Mouse (Mus musculus) B cell, adult 2 months (primary cell): ENCODE results near the gene Olfr434.
A peak's percentile ranks its signal among the peaks of the same experiment; 100 is the strongest.
"Not testable (repeated sequence)": the region's sequence is repeated elsewhere in the genome, so short reads cannot be mapped to it uniquely, and the experiment has no call there.

Source experiments
- DNase-seq, 2 experiments: peaks; one replicate each; pipeline ENCODE4 v3.0.0; 2022

The Olfr434 gene

DNA sequence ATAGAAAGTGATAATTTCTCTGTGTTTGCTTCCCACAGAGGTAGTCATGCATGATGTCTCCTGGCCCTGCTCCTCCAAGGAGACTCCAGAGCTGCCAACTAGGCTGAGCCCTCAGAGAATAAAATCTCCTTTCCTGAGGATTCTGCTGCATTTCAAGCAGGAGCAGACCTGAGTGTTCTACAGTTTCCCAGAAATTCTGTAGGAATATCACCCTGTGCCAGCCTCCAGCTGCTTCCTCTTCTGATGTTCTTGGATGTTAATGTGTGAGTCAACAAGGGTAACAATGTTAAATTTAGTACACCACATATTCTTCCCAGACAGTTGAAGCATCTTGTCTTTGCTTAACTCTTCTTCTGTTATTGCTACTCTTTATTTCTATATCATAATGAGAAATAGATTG, at the start of gene Olfr434:
TSS of gene Olfr434 (plus strand) at position 149 of the 400 bp plus-strand sequence.
- DNase-seq: not testable (repeated sequence)

DNA sequence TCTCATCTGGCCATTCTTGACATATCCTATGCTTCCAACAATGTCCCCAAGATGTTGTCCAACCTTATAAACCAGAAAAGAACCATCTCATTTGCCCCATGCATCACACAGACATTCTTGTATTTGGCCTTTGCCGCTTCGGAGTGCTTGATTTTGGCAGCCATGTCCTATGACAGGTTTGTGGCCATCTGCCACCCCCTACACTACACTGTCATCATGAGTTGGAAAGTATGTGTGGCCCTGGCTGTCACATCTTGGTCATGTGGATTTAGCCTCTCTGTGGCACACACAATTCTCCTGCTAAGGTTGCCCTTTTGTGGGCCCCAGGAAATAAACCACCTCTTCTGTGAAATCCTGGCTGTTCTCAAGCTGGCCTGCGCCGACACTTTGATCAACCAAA, 45.6 kb upstream of the Olfr434 start:
- DNase-seq: no peak

DNA sequence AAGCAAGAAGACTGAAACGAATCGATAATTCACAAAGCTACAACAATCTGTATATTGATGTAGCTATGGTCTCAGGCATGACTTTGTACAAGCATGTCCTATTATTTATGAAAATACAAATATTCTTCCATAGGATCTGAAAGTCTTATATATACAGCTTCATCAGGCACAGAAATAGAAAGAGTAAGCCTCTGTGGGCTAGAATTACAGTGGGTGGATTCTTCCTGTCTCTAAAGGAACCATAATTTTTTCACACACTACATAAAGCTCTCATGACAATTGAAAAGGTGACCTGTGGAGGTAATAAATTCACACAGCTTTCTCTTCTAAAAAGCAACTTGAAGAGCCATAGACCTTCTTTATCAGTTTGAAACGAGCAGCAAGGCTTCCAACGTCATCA, 41.0 kb upstream of the Olfr434 start, which contains the start of gene Olfr13:
TSS of gene Olfr13 (plus strand) at position 301 of the 400 bp plus-strand sequence.
- no peak for DNase-seq

DNA sequence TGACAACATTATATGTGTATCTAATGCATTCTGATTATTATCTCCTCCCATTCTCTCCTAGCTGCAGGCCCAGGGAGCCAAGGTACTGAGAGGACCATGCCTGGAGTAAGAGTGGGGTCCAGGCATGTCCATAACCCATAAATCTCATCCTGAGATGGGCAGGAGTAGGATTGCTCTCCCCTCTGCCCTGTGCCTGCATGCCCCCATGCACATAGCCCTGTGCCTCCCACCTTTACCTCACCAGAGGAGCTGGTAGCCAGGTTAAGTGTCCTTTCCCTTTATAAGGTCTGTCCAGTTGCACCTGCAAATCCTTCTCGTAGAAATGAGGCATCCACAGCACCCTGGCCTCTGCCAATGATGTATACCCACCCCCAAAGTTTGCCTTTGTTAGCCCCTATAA, 34.7 kb upstream of the Olfr434 start:
- no peak for DNase-seq

DNA sequence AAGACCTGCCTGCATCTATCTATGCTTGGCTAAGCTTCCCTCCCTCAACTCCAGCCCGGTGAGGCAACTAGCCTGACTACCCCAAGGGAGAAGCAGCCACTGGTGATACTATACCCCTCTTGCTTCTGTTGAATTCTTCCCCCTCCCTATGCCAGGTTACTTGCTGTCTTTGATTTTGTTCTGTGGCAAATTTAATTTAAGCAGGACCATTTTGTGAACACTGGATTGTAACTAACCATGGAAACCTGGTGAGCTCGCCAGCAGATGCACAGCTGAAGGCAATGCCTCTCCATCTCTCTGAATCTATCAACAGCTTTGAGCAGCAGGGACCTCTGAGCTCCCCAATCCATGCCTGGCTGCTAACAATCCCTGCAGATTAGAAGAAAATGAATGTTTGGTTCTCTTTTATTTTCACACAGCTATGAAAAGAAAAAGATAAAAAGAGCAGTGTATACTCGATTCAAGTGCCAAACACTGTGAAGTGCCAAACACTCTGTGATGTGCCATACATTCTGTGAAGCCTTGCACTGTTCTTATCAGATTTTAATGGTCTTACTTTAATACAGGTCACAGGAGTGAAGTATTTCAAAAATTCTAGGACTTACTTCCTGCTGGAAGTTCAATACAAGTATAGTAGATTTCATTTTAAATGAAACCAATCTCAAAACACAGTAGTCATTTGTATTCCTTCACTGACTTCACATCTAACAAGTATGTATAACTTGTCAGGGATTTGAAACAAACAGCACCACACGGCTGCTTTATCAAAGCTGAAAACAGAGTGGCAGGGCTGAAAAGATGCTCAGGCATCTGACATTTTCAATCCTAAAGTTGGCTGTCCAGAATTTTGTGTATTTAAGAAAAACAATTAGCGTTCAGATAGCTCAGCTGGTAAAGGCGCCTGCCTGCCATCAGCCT, 34.0 kb upstream of the Olfr434 start:
- no peak for DNase-seq

DNA sequence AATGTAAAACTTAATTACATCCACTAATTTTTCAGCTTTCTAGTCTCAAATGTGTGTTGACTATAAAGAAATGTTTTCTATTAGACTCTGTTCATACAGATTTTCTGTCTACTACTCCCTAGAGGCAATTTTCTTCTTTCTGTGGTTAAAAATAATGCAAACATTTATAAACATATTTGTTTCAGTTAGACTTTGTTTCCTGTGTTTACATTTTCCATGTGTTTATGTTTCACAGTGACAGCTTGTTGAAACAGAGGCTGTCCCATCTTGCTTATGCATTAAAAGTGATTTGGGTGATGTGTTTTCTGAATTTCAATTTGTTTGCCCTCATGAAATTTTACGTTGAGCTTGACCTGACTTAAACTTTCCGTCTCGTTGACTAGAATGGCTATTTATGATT, 21.8 kb upstream of the Olfr434 start:
- no peak for DNase-seq

DNA sequence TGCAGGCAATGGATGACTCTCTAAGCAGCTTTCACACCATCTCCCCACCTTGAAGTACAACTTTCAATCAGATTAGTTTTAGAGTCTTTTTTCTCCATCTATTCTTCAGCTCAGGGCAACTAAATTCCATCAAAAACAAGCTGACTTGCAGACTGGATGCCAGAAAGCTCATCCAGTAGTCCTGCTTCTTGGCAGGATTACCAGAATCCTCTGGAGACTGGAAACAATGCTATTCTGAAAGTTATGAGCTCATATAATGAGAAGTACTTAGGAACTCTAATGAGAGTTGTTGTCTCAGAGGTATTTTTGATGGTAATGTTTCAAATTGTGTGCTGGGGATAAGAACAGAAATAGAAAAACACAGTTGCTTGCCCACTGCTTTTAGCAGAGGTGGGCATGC, 16.0 kb upstream of the Olfr434 start, which contains the start of gene Olfr435:
TSS of gene Olfr435 (plus strand) at position 366 of the 400 bp plus-strand sequence.
- DNase-seq: no peak

DNA sequence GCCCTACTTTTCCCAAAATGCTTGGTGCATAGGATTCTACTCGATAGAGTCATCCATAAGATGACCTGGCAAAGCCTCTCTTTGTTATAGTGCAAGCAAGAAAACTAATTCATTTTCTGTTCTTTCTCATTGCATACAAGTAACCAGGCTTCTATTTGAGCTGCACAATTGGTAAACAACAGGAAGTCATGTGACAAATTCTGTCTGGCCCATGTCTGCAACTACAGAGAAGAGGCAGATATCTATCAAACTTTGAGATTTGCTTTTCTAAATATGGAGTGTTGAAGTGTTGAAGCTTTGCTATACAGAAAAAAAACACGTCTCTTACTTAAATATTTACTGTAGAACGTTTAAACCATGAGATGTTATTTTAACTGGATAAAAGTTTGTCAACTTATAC, 14.7 kb upstream of the Olfr434 start:
- DNase-seq: no peak

DNA sequence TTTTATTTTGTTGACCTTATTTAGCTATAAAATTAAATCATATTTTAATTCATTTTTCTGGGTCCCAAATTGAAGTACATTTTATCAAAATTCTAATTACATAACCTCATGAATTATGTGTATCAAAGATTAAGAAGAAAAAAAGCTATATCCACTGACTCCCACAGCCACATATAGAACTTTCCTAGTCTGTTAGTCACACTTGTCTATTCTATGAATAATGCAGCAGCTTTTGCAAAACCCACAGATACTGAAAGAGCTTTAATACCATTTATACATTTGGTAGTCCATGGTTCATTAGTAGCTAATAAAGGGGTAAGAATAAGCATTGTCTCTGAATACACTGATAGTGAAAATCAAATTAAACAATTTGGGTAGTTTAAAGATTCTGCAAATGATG, 10.0 kb upstream of the Olfr434 start:
- DNase-seq: no peak

DNA sequence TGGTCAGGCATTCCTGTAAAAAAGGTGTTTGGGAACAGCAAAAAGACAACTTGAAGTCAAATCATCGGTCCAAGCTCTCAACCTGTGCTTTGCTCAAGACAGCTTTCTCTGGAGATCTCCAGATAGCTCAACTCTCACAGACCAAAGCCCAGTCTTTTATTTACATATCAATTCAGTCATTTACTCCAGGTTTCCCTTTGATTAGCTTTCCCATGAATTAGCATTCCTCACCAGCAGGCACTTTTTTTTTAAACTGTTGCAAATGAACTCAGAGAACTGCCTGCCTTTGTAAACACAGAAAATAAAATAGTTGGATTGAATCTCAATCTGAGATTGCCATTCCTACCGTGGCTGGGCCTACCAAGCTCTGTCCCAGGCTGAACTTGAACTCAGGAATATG, 7.5 kb upstream of the Olfr434 start:
- DNase-seq: no peak

DNA sequence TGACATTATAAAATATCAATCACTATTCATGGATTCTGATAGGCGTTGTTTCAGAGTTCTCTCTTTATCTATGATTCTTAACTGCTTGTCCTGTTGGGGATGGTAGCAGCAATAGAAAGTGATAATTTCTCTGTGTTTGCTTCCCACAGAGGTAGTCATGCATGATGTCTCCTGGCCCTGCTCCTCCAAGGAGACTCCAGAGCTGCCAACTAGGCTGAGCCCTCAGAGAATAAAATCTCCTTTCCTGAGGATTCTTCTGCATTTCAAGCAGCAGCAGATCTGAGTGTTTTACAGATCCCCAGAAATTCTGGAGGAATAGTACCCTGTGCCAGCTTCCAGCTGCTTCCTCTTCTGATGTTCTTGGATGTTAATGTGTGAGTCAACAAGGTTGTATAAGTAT, 18.4 kb downstream of the Olfr434 start, which contains the start of gene Olfr47:
TSS of gene Olfr47 (plus strand) at position 275 of the 400 bp plus-strand sequence.
- not testable (repeated sequence) for DNase-seq

DNA sequence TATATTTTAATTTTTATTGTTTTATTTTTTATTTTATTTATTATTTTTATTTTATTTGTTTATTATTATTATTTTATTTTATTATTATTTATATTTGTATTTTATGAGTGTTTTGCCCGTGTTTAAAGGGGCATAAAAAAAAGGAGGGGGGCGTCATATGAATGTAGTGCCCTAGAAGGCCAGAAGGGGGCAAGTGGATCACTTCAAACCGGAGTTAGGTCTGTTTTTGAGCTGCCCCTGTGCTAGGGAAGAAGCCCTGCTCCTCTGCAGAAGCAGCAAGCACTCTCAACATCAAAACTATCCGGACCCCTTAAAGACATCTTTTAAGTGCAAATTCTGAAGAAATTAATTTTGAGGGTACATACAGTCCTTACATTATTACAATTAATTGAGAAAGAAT, 29.2 kb downstream of the Olfr434 start:
- no peak for DNase-seq

DNA sequence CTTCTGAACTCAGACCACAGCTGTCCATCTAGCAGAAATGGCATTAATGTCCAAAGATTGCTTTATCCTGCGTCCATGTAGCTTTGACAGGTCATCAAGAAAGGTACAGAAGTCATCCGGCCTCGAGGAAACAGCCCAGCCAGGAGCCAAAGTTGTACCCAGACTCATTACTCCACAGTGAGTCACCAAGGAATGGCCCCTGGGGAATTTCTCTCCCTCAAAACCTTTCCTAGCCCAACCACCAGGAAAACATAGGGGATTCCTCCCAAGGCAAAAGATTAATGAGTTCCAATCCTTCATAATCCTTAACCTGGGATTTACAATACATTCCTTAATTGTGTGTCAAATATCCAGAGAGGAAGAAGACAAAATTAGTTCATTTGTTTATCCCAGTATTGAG, 34.6 kb downstream of the Olfr434 start:
- DNase-seq: no peak

DNA sequence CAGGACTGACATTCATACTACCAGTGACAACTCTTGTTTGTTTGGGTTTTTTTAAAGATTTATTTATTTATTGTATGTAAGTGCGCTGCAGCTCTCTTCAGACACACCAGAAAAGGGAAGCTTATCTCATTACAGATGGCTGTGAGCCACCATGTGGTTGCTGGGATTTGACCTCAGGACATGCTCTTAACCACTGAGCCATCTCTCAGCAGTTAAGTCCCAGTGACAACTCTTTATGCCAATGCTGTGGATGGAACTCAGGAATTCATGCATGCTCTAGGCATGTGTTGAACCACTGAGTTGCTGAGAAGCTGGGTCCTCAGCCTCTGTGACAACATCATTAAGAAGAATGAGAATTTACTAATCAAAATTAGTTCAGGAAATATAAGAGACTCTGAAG, 40.2 kb downstream of the Olfr434 start:
- no peak for DNase-seq

DNA sequence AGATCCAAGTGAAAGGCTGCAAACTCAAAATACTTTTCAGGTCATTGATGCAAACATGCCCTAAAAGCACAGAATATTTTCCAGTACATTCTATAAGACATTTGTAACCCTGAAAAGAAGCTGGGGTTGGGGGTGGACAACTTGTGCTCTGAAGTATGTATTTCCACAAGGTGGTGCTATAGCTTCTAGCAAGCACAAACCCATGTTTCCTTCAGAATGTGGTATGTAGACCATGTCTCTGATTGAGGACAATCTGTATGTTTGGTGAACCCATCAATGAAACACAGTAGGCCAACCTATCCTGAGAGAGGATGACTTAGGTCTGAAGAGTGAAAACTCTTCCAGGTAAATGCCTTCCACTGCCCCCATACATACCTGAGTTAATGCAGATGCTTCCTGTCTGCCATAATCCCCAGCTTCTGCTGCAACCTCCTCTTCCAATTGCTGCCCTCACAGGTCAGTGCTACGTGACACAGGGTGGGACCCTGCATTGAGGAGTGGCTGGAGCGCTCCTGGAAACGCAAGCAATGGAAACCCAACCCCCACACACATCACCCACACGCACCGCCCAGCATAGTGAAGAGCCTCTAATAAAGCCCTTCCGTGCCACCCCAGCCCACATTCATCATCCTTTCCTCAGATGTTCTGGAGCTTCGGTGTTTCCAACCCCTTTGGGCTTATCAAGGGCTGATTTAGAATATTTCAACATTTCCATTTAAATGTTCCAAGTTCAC, 41.5 kb downstream of the Olfr434 start:
- DNase-seq: no peak

DNA sequence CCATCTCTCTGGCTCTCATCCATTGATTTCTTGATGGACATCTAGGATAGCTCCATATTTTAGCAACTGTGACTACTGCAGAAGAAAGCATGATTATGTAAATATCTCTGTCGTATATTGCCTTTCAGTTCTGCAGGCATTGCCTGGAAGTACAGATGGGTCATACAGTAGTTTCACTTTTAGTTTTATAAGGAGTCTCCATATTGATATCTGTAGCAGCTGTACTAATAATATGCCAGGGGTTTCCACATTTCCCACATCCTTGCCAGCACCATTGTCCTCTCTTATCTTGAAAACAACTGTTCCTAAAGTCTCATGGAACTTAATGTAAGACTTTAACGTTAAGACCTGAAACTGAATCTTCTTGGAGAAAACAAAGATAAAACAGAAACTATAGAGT, 47.9 kb downstream of the Olfr434 start:
- DNase-seq: no peak

DNA sequence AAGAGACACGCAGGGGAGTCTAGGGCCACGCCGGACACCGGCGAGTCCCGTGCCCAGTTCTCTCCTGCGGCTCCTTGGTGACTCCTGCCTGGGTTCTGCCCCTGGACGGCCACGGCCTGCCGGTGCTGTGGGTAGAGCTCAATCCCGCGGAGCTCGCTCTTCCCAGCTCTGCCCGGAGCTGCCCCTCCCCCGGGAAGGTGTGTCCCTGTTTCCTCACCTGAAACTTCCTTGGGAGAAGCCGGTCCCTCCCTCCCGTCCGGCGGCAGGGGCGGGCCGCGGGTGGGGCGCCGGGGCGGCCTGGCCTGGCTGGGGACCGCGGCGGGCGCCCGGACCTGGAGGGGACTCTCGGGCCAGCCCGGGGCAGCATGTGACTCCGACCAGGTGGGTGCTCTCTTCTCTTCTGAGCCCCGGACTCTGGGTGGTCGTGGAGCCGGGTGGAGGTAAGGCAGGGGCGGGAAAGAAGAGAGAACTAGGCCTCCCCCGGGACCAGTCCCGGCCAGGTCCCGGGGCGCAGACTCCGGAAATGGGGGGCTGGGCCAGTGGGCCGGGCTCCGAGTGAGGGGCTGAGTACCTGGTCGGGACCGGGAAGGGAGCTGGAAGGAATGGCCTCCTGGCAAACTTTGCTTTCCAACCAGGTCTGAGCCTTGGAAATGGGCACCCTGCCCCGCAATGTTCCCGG, 52.7 kb downstream of the Olfr434 start, which contains the start of gene Arhgef5:
TSS of gene Arhgef5 (plus strand) at position 220 of the 679 bp plus-strand sequence.
- peak; percentile 9 to 12 for DNase-seq

DNA sequence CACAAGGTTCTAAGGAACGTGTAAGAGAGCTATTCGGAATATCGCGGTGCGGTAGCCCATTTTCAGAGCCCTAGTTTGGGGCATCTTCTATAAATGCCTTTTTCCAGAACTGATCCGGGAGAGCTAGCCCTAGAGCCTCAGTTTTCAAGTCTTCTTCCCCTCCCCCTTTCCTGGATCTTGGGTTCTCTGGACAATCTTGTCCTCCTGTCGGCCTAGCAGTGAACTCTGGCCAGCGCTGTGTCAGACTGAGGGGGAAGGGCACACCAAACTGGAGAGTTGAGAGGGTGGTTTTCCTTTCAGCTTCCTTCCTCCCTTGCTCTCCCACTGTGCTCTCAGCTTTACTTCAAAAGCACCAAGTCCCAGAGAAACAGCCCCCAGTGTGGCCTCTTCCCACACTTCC, 53.5 kb downstream of the Olfr434 start:
- peak; percentile 1 to 3 for DNase-seq
